Mouse (Mus musculus): ENCODE results near the gene Dusp9. TPM values are rescaled to one million over a fixed set of nuclear protein-coding genes. Genes with fewer than 3 reads are reported as not detected.

The Dusp9 gene
- total RNA-seq, 1 experiment from 2014 or later, result 0.35 TPM

Other genes with a start within 250 kb of the Dusp9 start
- not detected in 2 replicates for gene Gm18336, start 240.7 kb upstream of the Dusp9 start, total RNA-seq (2017)
- 0.30 and 0.81 TPM in 2 replicates for gene Zfp92, start 228.3 kb upstream of the Dusp9 start, total RNA-seq (2017)
- gene Trex2, start 204.1 kb upstream of the Dusp9 start, total RNA-seq (2017), result not detected in 2 replicates
- gene Haus7, start 180.4 kb upstream of the Dusp9 start, total RNA-seq (2017), result 34.5 and 44.6 TPM in 2 replicates
- 11.8 and 16.3 TPM in 2 replicates for gene Bgn, start 155.8 kb upstream of the Dusp9 start, total RNA-seq (2017)
- 0.25 TPM in 1 of 2 replicates, not detected in the other for gene Atp2b3, start 136.3 kb upstream of the Dusp9 start, total RNA-seq (2017)
- gene Pnck, start 20.7 kb downstream of the Dusp9 start, total RNA-seq (2017), result 5.1 and 6.1 TPM in 2 replicates
- gene Slc6a8, start 33.7 kb downstream of the Dusp9 start, total RNA-seq (2017), result 0.94 TPM in 1 of 2 replicates, not detected in the other
- 171 and 203 TPM in 2 replicates for gene Bcap31, start 76.8 kb downstream of the Dusp9 start, total RNA-seq (2017)
- gene Abcd1, start 77.2 kb downstream of the Dusp9 start, total RNA-seq (2017), result 8.0 and 18.6 TPM in 2 replicates
- 0.25 TPM in 1 of 2 replicates, not detected in the other for gene Plxnb3, start 117.7 kb downstream of the Dusp9 start, total RNA-seq (2017)
- gene Srpk3, start 135.0 kb downstream of the Dusp9 start, total RNA-seq (2017), result not detected in 2 replicates
- 172 and 200 TPM in 2 replicates for gene Idh3g, start 147.5 kb downstream of the Dusp9 start, total RNA-seq (2017)
- 106 and 153 TPM in 2 replicates for gene Ssr4, start 147.6 kb downstream of the Dusp9 start, total RNA-seq (2017)
- gene Pdzd4, start 185.6 kb downstream of the Dusp9 start, total RNA-seq (2017), result 2.9 and 6.4 TPM in 2 replicates

Measured in hematopoietic stem cell, adult 5-6 weeks (primary cell).